Mouse (Mus musculus) embryonic fibroblast, embryonic 13.5 days (primary cell): ENCODE results near the gene Pck2. TPM values are rescaled to one million over a fixed set of nuclear protein-coding genes. Genes with fewer than 3 reads are reported as not detected.

Source experiments
- H3K27ac ChIP-seq: 2 replicates; pipeline ENCODE4 v1.5.1; 2012; ENCODE audit warnings: low read length, control low read depth, inconsistent platforms; ENCODE audit not compliant: insufficient read depth
- H3K4me1 ChIP-seq: 2 replicates; pipeline ENCODE4 v1.6.1; 2011; ENCODE audit warnings: low read length; ENCODE audit not compliant: control insufficient read depth, insufficient read depth
- H3K4me3 ChIP-seq: 2 replicates; pipeline ENCODE4 v1.5.1; 2011; ENCODE audit warnings: mild to moderate bottlenecking, control low read depth, low read length; ENCODE audit not compliant: insufficient read depth
- CTCF ChIP-seq: IDR thresholded peaks from 2 replicates; pipeline ENCODE4 v1.5.1; 2011; ENCODE audit warnings: mild to moderate bottlenecking, control low read depth, low read length, moderate library complexity, borderline replicate concordance; ENCODE audit not compliant: insufficient read depth
- POLR2A ChIP-seq: IDR thresholded peaks from 2 replicates; pipeline ENCODE4 v1.6.1; 2011; ENCODE audit warnings: low read depth, mild to moderate bottlenecking, control low read depth, low read length, moderate library complexity
- polyA plus RNA-seq: library from polyadenylated mRNA; stranded (reverse); fragments of >200 nt; gene quantifications from 2 replicates; pipeline ENCODE4 v1.2.4, GENCODE M21; 2011; ENCODE audit warnings: low read depth; ENCODE audit not compliant: missing spikeins, insufficient read length

Gene Pck2
- polyA plus RNA-seq, 1 experiment: 151 TPM

DNA sequence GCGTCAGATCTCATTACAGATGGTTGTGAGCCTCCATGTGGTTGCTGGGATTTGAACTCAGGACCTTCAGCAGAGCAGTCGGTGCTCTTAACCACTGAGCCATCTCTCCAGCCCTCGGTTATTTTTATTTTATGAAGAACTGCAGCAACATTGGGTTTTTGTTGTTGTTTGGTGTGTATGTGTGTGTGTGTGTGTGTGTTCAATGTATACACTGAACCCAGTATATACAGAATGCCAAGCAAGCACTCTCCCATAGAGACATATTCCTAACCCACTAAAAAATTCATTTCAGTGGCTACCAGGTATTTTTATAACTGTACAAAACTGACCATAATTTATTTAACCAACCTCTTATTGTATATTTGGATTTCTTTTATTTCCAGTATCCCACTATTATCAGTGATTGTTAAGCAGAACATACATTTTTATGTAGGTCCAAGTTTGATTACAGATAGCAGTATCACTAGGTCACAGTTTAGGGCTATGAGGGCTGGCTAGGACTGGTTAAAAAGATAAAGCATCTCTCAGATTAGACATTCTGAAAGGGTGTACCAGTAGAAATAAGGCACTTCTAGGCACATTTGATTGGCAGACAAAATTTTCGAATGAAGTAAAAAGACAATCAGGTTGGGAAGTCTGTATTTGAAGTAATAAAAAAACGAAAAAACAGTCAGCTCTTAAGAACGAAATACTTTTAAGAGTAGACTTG is 18.8 kb downstream of the Pck2 start:
- peaks cover 3% of the 10 kb centered on the region; the same call in 1 of the 2 replicates for H3K4me1 ChIP-seq
- TF ChIP-seq POLR2A: no peak
- TF ChIP-seq CTCF: no peak
- H3K4me3 ChIP-seq: no peak overlapping the region
- no peak overlapping the region for H3K27ac ChIP-seq

- TF ChIP-seq POLR2A (peak; percentile 81), CTCF (no peak)
- Histone ChIP-seq H3K27ac (peak within 1 kb of the TSS; percentile 90), H3K4me3 (peak within 1 kb of the TSS; percentile 80), H3K4me1 (peaks cover 3% of the 10 kb centered on the region; the same call in 1 of the 2 replicates)
Measured at GRCm38 (mm10) chr14:55559799-55560201, 19.7 kb downstream of the Pck2 start, which contains the start of gene Dcaf11. Gene Dcaf11, plus strand, starts transcription at chr14:55560006.

- H3K27ac ChIP-seq: peak within 1 kb of the TSS; percentile 90
- H3K4me1 ChIP-seq: peaks cover 3% of the 10 kb centered on the region; the same call in 1 of the 2 replicates
- TF ChIP-seq POLR2A: peak; percentile 75
- TF ChIP-seq CTCF: no peak
- H3K4me3 ChIP-seq: peak within 1 kb of the TSS; percentile 80
Measured at GRCm38 (mm10) chr14:55560202-55561073, 20.4 kb downstream of the Pck2 start, which contains the start of gene A730061H03Rik. Gene A730061H03Rik, minus strand, starts transcription at chr14:55560406.

DNA sequence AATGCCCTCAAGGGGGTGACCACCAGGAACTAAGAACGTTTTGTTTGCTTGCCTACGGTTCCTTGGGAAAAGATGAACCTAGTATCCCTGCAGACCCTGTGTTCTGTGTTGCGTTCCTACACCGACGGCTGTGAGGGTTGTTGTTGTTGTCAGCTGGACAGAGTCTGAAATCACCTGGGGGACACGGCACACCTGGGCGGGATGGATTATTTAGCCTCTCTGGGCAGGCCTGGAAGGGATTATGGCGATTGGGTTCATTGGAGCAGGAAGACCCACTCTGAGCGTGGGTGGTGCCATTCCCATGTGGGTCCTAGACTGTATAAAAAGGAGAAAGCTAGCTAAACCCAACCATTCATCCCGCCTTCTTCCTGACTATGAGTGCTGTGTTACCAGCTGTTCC is 21.8 kb downstream of the Pck2 start:
- TF ChIP-seq POLR2A (no peak), CTCF (no peak)

GRCm38 (mm10) chr14:55563249-55563648 is 23.2 kb downstream of the Pck2 start:
- peaks cover 3% of the 10 kb centered on the region; the same call in 1 of the 2 replicates for H3K4me1 ChIP-seq
- TF ChIP-seq CTCF (no peak), POLR2A (no peak)
- H3K27ac ChIP-seq: no peak overlapping the region
- H3K4me3 ChIP-seq: no peak overlapping the region

More for the DNA sequence above, 21.8 kb downstream of the Pck2 start:
- H3K4me1 ChIP-seq: peaks cover 3% of the 10 kb centered on the region; the same call in 1 of the 2 replicates
- H3K27ac ChIP-seq: no peak overlapping the region
- H3K4me3 ChIP-seq: no peak overlapping the region

DNA sequence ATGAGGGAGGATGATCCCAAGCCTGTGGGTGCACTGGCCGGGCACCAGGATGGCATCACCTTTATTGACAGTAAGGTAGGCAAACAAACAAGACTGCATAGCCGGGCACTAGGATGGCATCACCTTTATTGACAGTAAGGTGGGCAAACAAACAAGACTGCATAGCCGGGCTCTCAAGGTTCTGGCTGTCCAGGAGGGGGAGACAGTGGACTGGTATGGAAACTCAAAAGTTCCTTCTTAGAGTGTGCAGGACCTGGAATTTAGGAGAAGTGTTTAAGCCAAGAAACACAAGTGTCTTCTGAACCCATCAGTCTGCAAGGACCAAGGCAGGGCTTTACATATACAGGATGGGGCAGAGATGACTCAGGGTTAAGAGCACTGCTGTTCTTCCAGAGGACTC is 25.7 kb downstream of the Pck2 start:
- Histone ChIP-seq H3K4me3 (no peak overlapping the region), H3K4me1 (peaks cover 3% of the 10 kb centered on the region; the same call in 1 of the 2 replicates), H3K27ac (no peak overlapping the region)
- TF ChIP-seq CTCF: no peak
- no peak for TF ChIP-seq POLR2A

DNA sequence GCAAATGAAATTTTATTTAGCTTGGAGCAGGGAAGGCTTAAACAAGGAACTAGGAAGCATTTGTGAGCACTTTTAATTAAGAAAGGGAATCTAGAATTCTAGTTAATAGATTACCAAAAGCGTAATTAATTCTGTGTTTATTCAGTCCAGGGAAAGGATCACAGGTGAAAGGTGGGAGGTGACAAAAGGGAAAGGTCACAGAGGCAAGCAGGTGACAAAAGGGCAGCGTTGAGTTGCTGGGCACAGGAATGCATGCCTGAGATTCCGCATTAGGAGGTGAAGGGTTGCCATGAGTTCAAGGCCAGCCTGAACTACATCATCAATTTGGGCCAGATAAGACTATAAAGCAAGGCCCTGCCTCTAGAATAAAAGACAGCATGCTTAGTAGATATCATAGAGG is 27.4 kb downstream of the Pck2 start:
- no peaks in the 10 kb centered on the region for H3K4me1 ChIP-seq
- TF ChIP-seq POLR2A (no peak), CTCF (no peak)
- no peak overlapping the region for H3K4me3 ChIP-seq
- H3K27ac ChIP-seq: no peak overlapping the region

GRCm38 (mm10) chr14:55570588-55570987 is 30.5 kb downstream of the Pck2 start:
- Histone ChIP-seq H3K4me3 (no peak overlapping the region), H3K4me1 (no peaks in the 10 kb centered on the region), H3K27ac (no peak overlapping the region)
- no peak for TF ChIP-seq CTCF
- no peak for TF ChIP-seq POLR2A

DNA sequence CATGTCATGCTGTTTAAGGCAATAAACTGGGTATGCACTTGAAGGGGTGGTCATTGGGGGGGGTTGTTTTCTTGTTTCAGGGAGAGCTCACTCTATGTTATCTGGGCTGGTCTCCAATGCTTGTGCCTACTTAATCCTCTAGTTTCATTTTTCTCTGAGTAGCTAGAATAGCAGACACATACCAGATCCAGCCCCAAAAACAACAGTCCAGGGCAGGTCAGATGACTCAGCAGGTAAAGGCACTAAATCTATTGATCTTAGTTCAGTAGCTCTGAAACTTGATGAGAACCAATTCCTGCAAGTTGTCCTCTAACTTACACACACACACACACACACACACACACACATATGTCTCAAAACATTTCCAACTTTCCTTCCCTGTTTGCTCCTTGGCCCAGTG is 31.7 kb downstream of the Pck2 start:
- TF ChIP-seq POLR2A: no peak
- TF ChIP-seq CTCF: no peak

More for the DNA sequence above, 31.7 kb downstream of the Pck2 start:
- H3K4me1 ChIP-seq: no peaks in the 10 kb centered on the region
- H3K4me3 ChIP-seq: no peak overlapping the region
- H3K27ac ChIP-seq: no peak overlapping the region
